Comparison of ENCODE assay signal across 8 mouse cellular contexts in the genomic region with DNA sequence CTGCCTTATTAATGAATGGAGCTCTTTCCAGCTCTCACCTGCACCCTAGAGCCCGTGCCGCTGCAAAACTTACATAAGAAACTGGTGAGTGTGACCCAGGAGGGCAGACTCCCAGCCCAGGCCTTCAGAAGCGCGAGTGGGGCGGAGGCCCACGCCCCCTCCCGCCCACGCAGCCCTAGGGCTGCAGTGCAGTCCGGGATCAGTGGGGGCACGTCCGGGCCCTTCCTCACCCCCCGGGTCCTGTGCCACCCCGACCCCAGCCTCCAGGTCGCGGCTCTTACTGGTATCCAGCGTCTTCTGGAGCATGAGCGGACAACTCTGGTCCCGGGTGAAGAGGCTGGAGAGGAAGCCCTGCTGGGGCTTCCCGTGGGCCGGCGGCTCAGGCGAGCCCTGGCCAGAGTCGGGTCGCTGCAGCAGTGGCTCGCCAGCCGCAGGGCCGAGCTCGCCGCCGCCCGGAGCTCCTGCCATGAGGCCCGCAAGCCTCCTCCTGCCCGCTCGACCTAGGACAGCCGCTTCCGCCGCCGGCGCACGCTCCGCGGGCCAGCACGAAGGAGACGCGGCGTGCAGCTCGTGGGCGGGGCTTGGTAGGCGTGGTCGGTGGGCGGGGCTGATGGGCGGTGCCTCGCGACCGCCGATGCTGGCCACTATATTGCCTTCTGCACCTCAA. TPM values are rescaled to one million over a fixed set of nuclear protein-coding genes. Genes with fewer than 3 reads are reported as not detected.
DNase-seq lines count a peak whose midpoint lies in the region; ATAC-seq and TF ChIP-seq lines count a peak whose summit lies in the region.

A gene (minus strand): TSS at position 535 of the 667 bp plus-strand sequence.

- H3K27me3 ChIP-seq in hindbrain, embryonic 10.5 days (ENCODE audit: insufficient read depth, poor library complexity, severe bottlenecking) = 0 out of 2 replicates have a peak, but pooled peaks cover 5% of the 10 kb centered on the region
- no peaks in the 10 kb centered on the region for H3K27me3 ChIP-seq in lung, embryonic 15.5 days

- WGBS in hindbrain, embryonic 10.5 days = under 1% methylated on average over 56 of the region's 56 CpGs
- under 1% methylated on average over 54 of the region's 56 CpGs for WGBS in lung, embryonic 15.5 days
- WGBS in olfactory bulb, adult 2 months = under 1% methylated on average over 52 of the region's 56 CpGs

- H3K9ac ChIP-seq in lung, embryonic 15.5 days = peak within 1 kb of the TSS; percentile 82

- peak; percentile 67 for ATAC-seq in frontal cortex, adult (ENCODE audit: low TSS enrichment)
- ATAC-seq in lung, embryonic 15.5 days (ENCODE audit: borderline replicate concordance, extremely low read depth, low FRiP score, low TSS enrichment) = peak; percentile 86

- TF ChIP-seq CTCF in olfactory bulb, adult 2 months (IDR thresholded peaks at IDR 0.05; ENCODE audit: insufficient read depth, low read depth, low read length) = peak; percentile 18; the same call in 1 of the 2 replicates

- TF ChIP-seq POLR2A in olfactory bulb, adult 2 months (IDR thresholded peaks at IDR 0.05; ENCODE audit: insufficient read depth, low read depth, low read length) = no peak

- peaks cover 21% of the 10 kb centered on the region for H3K36me3 ChIP-seq in hindbrain, embryonic 10.5 days
- peaks cover 12% of the 10 kb centered on the region for H3K36me3 ChIP-seq in lung, embryonic 15.5 days

- peak; percentile 97 for DNase-seq in MN1 (ENCODE audit: low spot score)
- DNase-seq in cerebellum, adult 9-10 months = peak; percentile 90
- peak; percentile 93 for DNase-seq in hindbrain, embryonic 10.5 days (ENCODE audit: low spot score)
- DNase-seq in layer of hippocampus, adult 9-10 months (ENCODE audit: low spot score) = peak; percentile 59
- peak; percentile 79 to 82 for DNase-seq in thymus, adult 18-20 months

- peak within 1 kb of the TSS; percentile 98 for H3K4me2 ChIP-seq in lung, embryonic 15.5 days

- no peaks in the 10 kb centered on the region for H3K9me3 ChIP-seq in hindbrain, embryonic 10.5 days
- no peaks in the 10 kb centered on the region for H3K9me3 ChIP-seq in lung, embryonic 15.5 days

- H3K27ac ChIP-seq in hindbrain, embryonic 10.5 days = peak within 1 kb of the TSS; percentile 87
- H3K27ac ChIP-seq in lung, embryonic 15.5 days = peak within 1 kb of the TSS; percentile 72
- H3K27ac ChIP-seq in olfactory bulb, adult 2 months (ENCODE audit: insufficient read depth, low read depth, low read length) = no peak within 1 kb of the TSS

- peaks cover 16% of the 10 kb centered on the region for H3K4me1 ChIP-seq in hindbrain, embryonic 10.5 days (replicated peaks)
- peaks cover 11% of the 10 kb centered on the region for H3K4me1 ChIP-seq in lung, embryonic 15.5 days
- H3K4me1 ChIP-seq in olfactory bulb, adult 2 months (ENCODE audit: control insufficient read depth, insufficient read depth, low read length) = 0 out of 2 replicates have a peak, but pooled peaks cover 3% of the 10 kb centered on the region

- peak within 1 kb of the TSS; percentile 83 for H3K4me3 ChIP-seq in hindbrain, embryonic 10.5 days
- peak within 1 kb of the TSS; percentile 81 for H3K4me3 ChIP-seq in lung, embryonic 15.5 days
- H3K4me3 ChIP-seq in olfactory bulb, adult 2 months (ENCODE audit: insufficient read depth, low read depth, low read length) = peak within 1 kb of the TSS; percentile 57

RNA-seq across cellular contexts. Expression of the gene that starts here (rescaled TPM):
- polyA plus RNA-seq in hindbrain, embryonic 10.5 days (2016; fragmentation: Nextera tagmentation; extraction: Ambion mirVana) = 15.4 and 19.5 TPM in 2 replicates
- 16.2 and 18.7 TPM in 2 replicates for polyA plus RNA-seq in lung, embryonic 15.5 days (2015; fragmentation: Nextera tagmentation; extraction: Ambion mirVana)
- polyA plus RNA-seq in olfactory bulb, adult 2 months (2012; ENCODE audit: insufficient read depth, insufficient read length, low replicate concordance, missing spikeins) = not detected in 2 replicates

Comparison
In these comparisons a context has a peak if more than half of its experiments do, and no peak if none do; other contexts are left out.
1. RNA of the gene that starts here (polyA plus RNA-seq): 16.2 to 18.7 TPM in lung, embryonic 15.5 days and 15.4 to 19.5 TPM in hindbrain, embryonic 10.5 days; not detected in olfactory bulb, adult 2 months; every median in the first group is over 10 times any median in the second.
2. Peak in every context shown above with its lines, with median percentiles within 50 percentile points of each other: DNase-seq and H3K4me3 ChIP-seq.